Mouse (Mus musculus) heart, postnatal 4 days (tissue): ENCODE measurements around the gene Edaradd. TPM values are rescaled to one million over a fixed set of nuclear protein-coding genes. Genes with fewer than 3 reads are reported as not detected.
A peak's percentile ranks its signal among the peaks of the same experiment; 100 is the strongest.

ENCODE experiments used
- DNase-seq: peaks from one replicate; pipeline ENCODE4 v3.0.0; 2021
- total RNA-seq, 2 experiments: library from RNA; stranded (reverse); gene quantifications; 2 replicates each; pipeline ENCODE4 v1.2.3; 2021

Edaradd gene
- total RNA-seq, 2 experiments from 2014 or later: 0.07 to 0.20 TPM

DNA sequence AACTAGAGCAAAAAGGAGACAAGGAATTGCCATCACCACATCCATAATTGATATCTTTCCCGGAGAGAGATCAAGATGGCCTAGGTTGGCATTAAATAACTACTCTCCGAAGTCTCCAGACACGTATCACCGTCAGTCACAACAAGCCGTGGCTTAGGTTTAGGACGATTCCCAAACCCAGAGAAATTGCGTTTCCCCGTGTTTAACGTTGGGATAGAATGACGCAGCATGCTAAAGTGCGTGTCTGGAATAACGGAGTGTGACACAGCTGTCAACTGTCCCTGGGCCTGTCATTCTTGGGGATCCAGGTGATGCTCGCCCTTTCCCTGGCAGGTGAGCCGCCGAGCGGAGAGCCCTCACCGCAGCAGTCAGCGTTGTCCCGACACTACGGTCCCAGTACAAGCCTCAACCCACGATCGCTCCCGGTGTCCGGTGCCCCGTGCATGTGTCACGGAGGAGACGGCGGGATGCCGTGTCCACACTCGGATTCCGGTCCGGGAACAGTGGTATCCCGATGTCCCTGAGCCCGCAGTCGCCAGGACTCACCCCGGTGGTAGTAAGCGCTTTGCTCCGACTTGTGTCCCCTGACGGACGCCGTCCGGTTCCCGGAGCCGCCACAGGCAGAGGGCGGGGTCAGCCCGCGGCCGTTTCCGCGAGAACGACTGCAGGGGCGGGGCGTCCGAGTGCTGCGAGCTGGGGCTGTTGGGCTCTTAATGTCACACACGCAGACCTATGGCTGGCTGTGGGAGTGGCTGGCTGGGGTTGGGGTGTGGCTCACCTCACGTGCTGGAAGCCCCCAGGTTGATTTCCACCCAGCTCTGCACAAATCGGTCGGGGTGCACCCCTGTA lies 59.1 kb downstream of the Edaradd start:
- peak; percentile 97 for DNase-seq

DNA sequence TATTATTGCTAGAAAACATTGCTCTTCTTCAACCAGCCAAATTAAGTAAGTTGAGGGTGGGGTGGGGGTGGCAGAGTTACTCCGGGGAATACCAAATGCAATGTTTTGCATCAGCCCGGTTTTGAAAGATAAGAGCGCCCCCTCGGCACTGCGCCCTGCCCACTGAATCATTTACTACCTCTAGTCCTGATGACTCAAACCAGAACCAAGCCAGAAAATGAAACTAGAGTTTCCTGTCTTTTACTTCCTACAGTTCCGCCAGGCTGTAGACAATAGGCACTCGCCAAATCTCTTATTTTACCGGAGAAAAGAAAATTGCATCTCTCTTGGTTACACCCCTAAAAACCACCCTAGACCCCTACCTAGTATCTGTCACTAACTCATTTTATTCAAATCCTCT lies 59.8 kb downstream of the Edaradd start:
- DNase-seq: peak; percentile 46

DNA sequence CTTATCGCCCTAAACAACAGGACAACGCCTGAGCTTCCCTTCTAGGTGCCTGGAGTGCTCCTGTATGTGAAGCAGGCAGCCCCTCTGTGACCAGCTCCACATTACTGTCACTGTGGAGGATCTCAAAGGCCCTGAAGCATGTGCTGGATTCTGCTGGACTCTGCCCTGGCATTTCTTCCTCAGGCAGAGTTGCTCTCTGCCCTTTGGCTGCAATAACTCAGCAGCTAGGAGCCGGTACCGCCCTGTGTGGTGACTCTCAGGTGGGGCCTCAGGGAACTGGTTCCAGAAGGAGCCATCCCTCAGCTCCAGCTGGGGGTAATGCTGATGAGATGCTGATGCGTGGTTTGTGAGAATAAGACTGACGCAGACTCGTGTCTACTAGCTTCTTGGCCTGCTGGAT lies 63.5 kb downstream of the Edaradd start:
- no peak for DNase-seq

DNA sequence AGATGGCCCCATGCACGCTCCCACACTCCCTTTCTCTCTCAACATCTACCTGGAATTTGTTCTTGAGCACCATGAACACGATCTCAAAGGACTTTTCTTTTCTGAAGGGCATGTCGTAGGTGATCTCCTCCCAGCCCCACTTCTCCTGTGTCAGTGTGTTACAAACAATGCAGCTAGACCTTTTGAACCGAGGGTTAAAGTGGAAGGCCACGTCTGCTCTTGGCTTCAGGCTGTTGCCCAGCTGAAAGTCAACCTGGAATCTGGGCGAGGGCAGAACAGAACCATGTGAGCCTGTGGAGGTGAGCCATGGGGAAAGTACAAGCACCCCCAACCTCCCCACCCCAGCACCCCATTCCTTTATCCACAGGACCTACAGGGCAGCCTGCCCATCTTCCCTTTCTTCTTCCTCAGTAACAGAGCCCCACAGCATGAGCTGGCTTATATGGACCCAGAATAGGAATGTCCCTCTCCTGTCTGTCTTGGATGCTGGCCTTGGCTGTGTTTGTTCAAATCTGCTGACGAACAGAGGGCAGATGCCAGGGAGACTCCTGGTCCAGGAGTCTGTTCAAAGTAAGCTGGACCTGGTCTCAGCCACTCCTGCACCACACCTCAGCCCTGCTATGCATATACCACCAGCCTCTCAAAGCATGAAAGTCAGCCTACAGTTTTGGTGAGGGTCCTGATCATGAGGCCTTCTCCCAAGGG lies 65.4 kb downstream of the Edaradd start:
- no peak for DNase-seq

DNA sequence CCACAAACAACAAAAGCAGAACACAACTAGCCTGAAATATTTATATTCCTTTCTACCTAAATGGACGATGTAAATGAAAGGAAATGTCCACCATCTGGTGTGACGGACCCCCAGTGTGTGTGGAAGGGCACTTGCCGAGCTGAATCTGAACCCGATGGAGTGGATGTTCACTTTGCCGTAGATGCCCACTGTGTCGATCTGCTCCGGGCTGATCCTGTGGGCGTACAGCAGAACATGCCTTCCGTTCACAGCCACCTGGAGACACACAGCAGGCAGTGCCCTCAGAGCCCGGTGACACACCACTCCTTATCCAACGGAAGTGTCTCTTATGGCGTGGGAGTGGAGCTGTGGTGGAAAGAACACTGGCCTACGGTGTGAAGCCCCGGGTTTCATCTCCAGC lies 67.1 kb downstream of the Edaradd start:
- DNase-seq: no peak

DNA sequence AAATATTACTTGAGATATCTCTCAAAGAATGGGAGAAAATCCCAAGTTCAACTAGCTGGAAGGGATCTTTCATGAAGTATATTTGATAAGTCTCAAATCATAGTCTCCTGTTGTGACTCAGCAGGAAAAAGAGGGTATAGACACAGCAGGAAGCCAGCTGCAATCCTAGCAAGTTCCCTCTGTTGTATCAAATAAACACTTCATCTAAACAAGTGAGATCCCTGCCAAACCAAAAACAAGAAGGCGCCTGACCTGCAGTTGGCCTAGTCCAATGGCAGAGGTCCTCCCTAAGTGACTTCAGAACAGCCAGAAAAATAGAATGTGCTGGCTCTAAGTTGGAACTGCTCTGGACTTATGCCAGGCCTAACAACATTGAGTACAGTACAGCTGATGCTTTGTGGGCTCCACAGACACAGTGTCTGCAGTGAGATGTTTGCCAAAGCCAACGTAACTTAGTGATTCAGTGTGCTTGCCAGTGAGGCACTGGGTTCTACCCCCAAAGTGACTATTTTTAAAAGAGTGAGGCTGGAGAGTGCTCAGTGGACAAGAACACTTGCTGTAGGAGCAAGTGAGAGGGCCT lies 78.1 kb downstream of the Edaradd start:
- peak; percentile 55 for DNase-seq

DNA sequence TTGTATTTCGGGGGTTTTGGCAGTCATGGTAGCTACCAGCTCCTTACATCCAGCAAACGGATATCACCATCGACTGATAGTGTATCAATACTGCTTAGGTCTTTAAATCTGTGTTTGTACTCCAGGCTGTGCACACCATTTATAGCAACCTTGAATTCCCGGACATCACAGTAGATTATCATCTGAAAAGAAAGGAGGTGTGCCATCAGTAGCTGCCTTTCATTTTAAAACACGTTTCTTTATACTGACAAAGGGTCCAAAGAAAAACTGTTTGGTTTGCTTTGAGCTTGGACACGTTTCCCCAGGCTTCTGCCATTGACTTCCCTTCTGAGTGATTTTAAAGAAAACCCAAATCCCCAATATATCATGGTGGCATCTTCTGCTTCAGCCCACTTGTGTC lies 79.4 kb downstream of the Edaradd start:
- DNase-seq: no peak

DNA sequence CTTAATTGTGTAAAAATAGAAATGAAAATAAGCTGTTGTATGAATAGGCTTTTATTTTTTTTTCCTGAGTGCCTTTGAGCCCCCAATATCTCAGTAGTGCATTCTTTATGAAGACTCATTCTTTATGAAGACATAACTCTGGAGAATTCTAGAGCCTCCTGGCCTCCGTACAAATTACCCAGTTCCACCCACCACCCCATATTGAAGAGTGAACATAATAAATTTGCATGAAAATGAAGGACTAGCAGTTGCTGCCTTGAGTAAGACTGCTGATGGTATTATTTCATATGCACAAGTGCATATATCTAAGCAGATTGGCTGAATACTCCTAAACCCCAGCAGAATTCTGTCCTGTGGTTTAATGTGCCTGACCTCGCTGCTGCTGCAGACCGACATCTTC lies 80.7 kb downstream of the Edaradd start:
- DNase-seq: no peak

DNA sequence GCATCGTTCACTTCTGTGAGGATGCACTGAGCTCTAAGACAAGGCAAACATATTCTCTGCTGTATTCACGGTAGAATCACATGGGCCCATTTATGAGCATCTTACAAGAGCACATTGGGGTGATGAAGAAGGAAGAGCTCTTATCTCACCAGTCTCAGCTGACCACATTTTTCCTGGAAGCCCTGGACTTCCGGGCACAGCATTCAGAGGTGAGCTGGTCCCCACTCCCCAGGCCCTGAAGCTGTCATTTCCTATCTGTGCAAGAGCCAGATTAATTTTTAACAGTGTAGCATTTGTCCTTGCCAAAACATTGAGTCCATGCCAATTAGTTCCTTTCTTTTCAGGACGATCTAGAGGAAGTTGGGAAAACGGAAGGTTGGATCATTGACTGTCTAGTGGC lies 86.4 kb downstream of the Edaradd start:
- DNase-seq: no peak

DNA sequence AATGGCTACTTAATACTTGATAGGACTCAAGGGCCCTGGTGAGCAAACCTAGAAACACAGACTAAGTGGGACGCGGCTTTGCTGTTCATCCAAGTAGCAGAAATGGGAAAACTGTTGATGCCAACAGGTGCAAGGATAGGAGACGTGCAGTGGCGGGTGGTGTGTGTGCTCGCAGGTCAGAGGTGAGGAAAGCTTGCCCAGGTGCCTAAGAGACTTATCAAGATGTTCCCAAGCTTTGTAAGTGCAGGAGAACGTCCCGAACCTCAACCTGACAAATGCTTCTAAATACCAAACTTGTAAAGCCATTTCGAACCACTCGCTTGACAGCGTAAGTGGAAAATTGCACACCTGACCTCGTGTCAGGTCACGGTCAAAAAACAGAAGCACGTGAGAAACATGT lies 91.7 kb downstream of the Edaradd start:
- no peak for DNase-seq

Other genes with a start within 250 kb of the Edaradd start
- gene Actn2, start 179.7 kb downstream of the Edaradd start, total RNA-seq: 1,000 to 10,000 TPM; 2,111 to 2,171 TPM
- gene Heatr1, start 125.4 kb downstream of the Edaradd start, total RNA-seq: 10 to 100 TPM; 19.8 to 20.4 TPM
- 10 to 100 TPM; 28.0 to 32.3 TPM for gene Lgals8, start 55.5 kb downstream of the Edaradd start, total RNA-seq
- gene Ero1lb, start 45.4 kb upstream of the Edaradd start, total RNA-seq: 1 to 10 TPM; 1.7 to 2.3 TPM